Mouse (Mus musculus): ENCODE results near the gene Apeh. TPM values are rescaled to one million over a fixed set of nuclear protein-coding genes. Genes with fewer than 3 reads are reported as not detected.
A peak's percentile ranks its signal among the peaks of the same experiment; 100 is the strongest.

Gene Apeh
- polyA plus RNA-seq, 1 experiment from 2014 or later, result 47.9 TPM

- Histone ChIP-seq H3K4me2 (ENCODE audit: low read depth, low read length) (peak overlapping the region; percentile 62), H3K4me1 (ENCODE audit: control insufficient read depth, insufficient read depth, low read length) (peaks cover 13% of the 10 kb centered on the region), H3K36me3 (ENCODE audit: control insufficient read depth, insufficient read depth, low read length) (peaks cover 38% of the 10 kb centered on the region), H3K9me3 (ENCODE audit: control insufficient read depth, low read length) (no peaks in the 10 kb centered on the region), H3K4me3 (ENCODE audit: low read depth, low read length) (peak overlapping the region; percentile 67), H3K27ac (ENCODE audit: low read depth, low read length) (peak overlapping the region; percentile 69), H3K9ac (replicated peaks; ENCODE audit: low read depth, low read length) (peak overlapping the region; percentile 72; the same call in 1 of the 2 replicates), H3K27me3 (ENCODE audit: control insufficient read depth, insufficient read depth, low read length) (no peaks in the 10 kb centered on the region)
- peak; percentile 42 for ATAC-seq (ENCODE audit: low read depth)
- WGBS, result under 1% methylated on average over 16 of the region's 16 CpGs
These were observed 599 bp upstream of the Apeh start for GRCm38 (mm10) chr9:108094998-108095411.

- Histone ChIP-seq H3K27ac (ENCODE audit: low read depth, low read length) (no peak overlapping the region), H3K9ac (replicated peaks; ENCODE audit: low read depth, low read length) (peak overlapping the region; percentile 72), H3K36me3 (ENCODE audit: control insufficient read depth, insufficient read depth, low read length) (peaks cover 46% of the 10 kb centered on the region), H3K27me3 (ENCODE audit: control insufficient read depth, insufficient read depth, low read length) (no peaks in the 10 kb centered on the region), H3K4me2 (ENCODE audit: low read depth, low read length) (peak overlapping the region; percentile 62), H3K9me3 (ENCODE audit: control insufficient read depth, low read length) (no peaks in the 10 kb centered on the region), H3K4me3 (ENCODE audit: low read depth, low read length) (peak overlapping the region; percentile 67), H3K4me1 (ENCODE audit: control insufficient read depth, insufficient read depth, low read length) (peaks cover 13% of the 10 kb centered on the region)
- 69% methylated on average over 10 of the region's 10 CpGs for WGBS
- no peak for ATAC-seq (ENCODE audit: low read depth)
These were observed 820 bp downstream of the Apeh start for GRCm38 (mm10) chr9:108093586-108093985.

- Histone ChIP-seq H3K4me1 (ENCODE audit: control insufficient read depth, insufficient read depth, low read length) (peaks cover 9% of the 10 kb centered on the region), H3K27ac (ENCODE audit: low read depth, low read length) (no peak overlapping the region), H3K9me3 (ENCODE audit: control insufficient read depth, low read length) (no peaks in the 10 kb centered on the region), H3K9ac (replicated peaks; ENCODE audit: low read depth, low read length) (no peak overlapping the region), H3K27me3 (ENCODE audit: control insufficient read depth, insufficient read depth, low read length) (no peaks in the 10 kb centered on the region), H3K4me3 (ENCODE audit: low read depth, low read length) (no peak overlapping the region), H3K36me3 (ENCODE audit: control insufficient read depth, insufficient read depth, low read length) (peaks cover 59% of the 10 kb centered on the region), H3K4me2 (ENCODE audit: low read depth, low read length) (no peak overlapping the region)
- no peak for ATAC-seq (ENCODE audit: low read depth)
- 94% methylated on average over 7 of the region's 7 CpGs for WGBS
These were observed 3.7 kb downstream of the Apeh start for GRCm38 (mm10) chr9:108090611-108091120.

GRCm38 (mm10) chr9:108085261-108085660 is 9.1 kb downstream of the Apeh start:
- Histone ChIP-seq H3K4me1 (ENCODE audit: control insufficient read depth, insufficient read depth, low read length) (no peaks in the 10 kb centered on the region), H3K4me2 (ENCODE audit: low read depth, low read length) (no peak overlapping the region), H3K36me3 (ENCODE audit: control insufficient read depth, insufficient read depth, low read length) (peaks cover 51% of the 10 kb centered on the region), H3K9me3 (ENCODE audit: control insufficient read depth, low read length) (no peaks in the 10 kb centered on the region), H3K9ac (replicated peaks; ENCODE audit: low read depth, low read length) (no peak overlapping the region), H3K27ac (ENCODE audit: low read depth, low read length) (no peak overlapping the region), H3K27me3 (ENCODE audit: control insufficient read depth, insufficient read depth, low read length) (peaks cover 13% of the 10 kb centered on the region), H3K4me3 (ENCODE audit: low read depth, low read length) (no peak overlapping the region)
- WGBS, result 93% methylated on average over 4 of the region's 4 CpGs
- ATAC-seq (ENCODE audit: low read depth), result no peak

- Histone ChIP-seq H3K4me2 (ENCODE audit: low read depth, low read length) (no peak overlapping the region), H3K27ac (ENCODE audit: low read depth, low read length) (no peak overlapping the region), H3K36me3 (ENCODE audit: control insufficient read depth, insufficient read depth, low read length) (peaks cover 35% of the 10 kb centered on the region), H3K4me3 (ENCODE audit: low read depth, low read length) (no peak overlapping the region), H3K4me1 (ENCODE audit: control insufficient read depth, insufficient read depth, low read length) (peaks cover 2% of the 10 kb centered on the region), H3K9me3 (ENCODE audit: control insufficient read depth, low read length) (no peaks in the 10 kb centered on the region), H3K27me3 (ENCODE audit: control insufficient read depth, insufficient read depth, low read length) (peaks cover 13% of the 10 kb centered on the region), H3K9ac (replicated peaks; ENCODE audit: low read depth, low read length) (no peak overlapping the region)
- ATAC-seq (ENCODE audit: low read depth), result no peak
- 82% methylated on average over 6 of the region's 6 CpGs for WGBS
These were observed 10.8 kb downstream of the Apeh start for GRCm38 (mm10) chr9:108083561-108083960.

- 33% methylated on average over 12 of the region's 12 CpGs for WGBS
- peaks cover 13% of the 10 kb centered on the region for H3K27me3 ChIP-seq (ENCODE audit: control insufficient read depth, insufficient read depth, low read length)
- H3K4me1 ChIP-seq (ENCODE audit: control insufficient read depth, insufficient read depth, low read length), result peaks cover 7% of the 10 kb centered on the region
- no peak within 1 kb of the TSS for H3K4me2 ChIP-seq (ENCODE audit: low read depth, low read length)
- peaks cover 30% of the 10 kb centered on the region for H3K36me3 ChIP-seq (ENCODE audit: control insufficient read depth, insufficient read depth, low read length)
- no peaks in the 10 kb centered on the region for H3K9me3 ChIP-seq (ENCODE audit: control insufficient read depth, low read length)
- no peak for ATAC-seq (ENCODE audit: low read depth)
- H3K27ac ChIP-seq (ENCODE audit: low read depth, low read length), result no peak within 1 kb of the TSS
- 0 out of 2 replicates have a peak within 1 kb of the TSS, but pooled peaks have one; percentile 16 for H3K9ac ChIP-seq (replicated peaks; ENCODE audit: low read depth, low read length)
- H3K4me3 ChIP-seq (ENCODE audit: low read depth, low read length), result no peak within 1 kb of the TSS
These were observed 11.4 kb downstream of the Apeh start, which contains the start of gene Rnf123 for GRCm38 (mm10) chr9:108082988-108083431. TSS of gene Rnf123 (minus strand) at chr9:108083346.

GRCm38 (mm10) chr9:108082549-108082948 is 11.9 kb downstream of the Apeh start:
- WGBS, result 8% methylated on average over 19 of the region's 19 CpGs
- no peak overlapping the region for H3K4me2 ChIP-seq (ENCODE audit: low read depth, low read length)
- H3K4me1 ChIP-seq (ENCODE audit: control insufficient read depth, insufficient read depth, low read length), result peaks cover 7% of the 10 kb centered on the region
- peaks cover 25% of the 10 kb centered on the region for H3K36me3 ChIP-seq (ENCODE audit: control insufficient read depth, insufficient read depth, low read length)
- 0 out of 2 replicates have a peak overlapping the region, but pooled peaks have one; percentile 16 for H3K9ac ChIP-seq (replicated peaks; ENCODE audit: low read depth, low read length)
- H3K27ac ChIP-seq (ENCODE audit: low read depth, low read length), result no peak overlapping the region
- no peaks in the 10 kb centered on the region for H3K9me3 ChIP-seq (ENCODE audit: control insufficient read depth, low read length)
- no peak overlapping the region for H3K4me3 ChIP-seq (ENCODE audit: low read depth, low read length)
- ATAC-seq (ENCODE audit: low read depth), result no peak
- H3K27me3 ChIP-seq (ENCODE audit: control insufficient read depth, insufficient read depth, low read length), result peaks cover 13% of the 10 kb centered on the region

GRCm38 (mm10) chr9:108080168-108080567 is 14.2 kb downstream of the Apeh start, which contains the start of gene Mst1:
TSS of gene Mst1 (plus strand) at chr9:108080436.
- Histone ChIP-seq H3K27me3 (ENCODE audit: control insufficient read depth, insufficient read depth, low read length) (peaks cover 13% of the 10 kb centered on the region), H3K9ac (replicated peaks; ENCODE audit: low read depth, low read length) (peak within 1 kb of the TSS; percentile 89; the same call in 1 of the 2 replicates), H3K4me3 (ENCODE audit: low read depth, low read length) (peak within 1 kb of the TSS; percentile 87), H3K4me2 (ENCODE audit: low read depth, low read length) (peak within 1 kb of the TSS; percentile 93), H3K9me3 (ENCODE audit: control insufficient read depth, low read length) (no peaks in the 10 kb centered on the region), H3K4me1 (ENCODE audit: control insufficient read depth, insufficient read depth, low read length) (peaks cover 7% of the 10 kb centered on the region), H3K36me3 (ENCODE audit: control insufficient read depth, insufficient read depth, low read length) (peaks cover 6% of the 10 kb centered on the region; the same call in 1 of the 2 replicates), H3K27ac (ENCODE audit: low read depth, low read length) (no peak within 1 kb of the TSS)
- ATAC-seq (ENCODE audit: low read depth), result no peak
- 80% methylated on average over 5 of the region's 5 CpGs for WGBS

GRCm38 (mm10) chr9:108073141-108073930 is 21.1 kb downstream of the Apeh start:
- Histone ChIP-seq H3K27ac (ENCODE audit: low read depth, low read length) (no peak overlapping the region), H3K4me2 (ENCODE audit: low read depth, low read length) (no peak overlapping the region), H3K9ac (replicated peaks; ENCODE audit: low read depth, low read length) (no peak overlapping the region), H3K9me3 (ENCODE audit: control insufficient read depth, low read length) (no peaks in the 10 kb centered on the region), H3K4me3 (ENCODE audit: low read depth, low read length) (no peak overlapping the region), H3K4me1 (ENCODE audit: control insufficient read depth, insufficient read depth, low read length) (peaks cover 2% of the 10 kb centered on the region), H3K36me3 (ENCODE audit: control insufficient read depth, insufficient read depth, low read length) (peaks cover 7% of the 10 kb centered on the region; the same call in 1 of the 2 replicates), H3K27me3 (ENCODE audit: control insufficient read depth, insufficient read depth, low read length) (no peaks in the 10 kb centered on the region)
- WGBS, result 70% methylated on average over 7 of the region's 7 CpGs
- no peak for ATAC-seq (ENCODE audit: low read depth)
